Mouse (Mus musculus) heart, embryonic 14.5 days (tissue): ENCODE results near the gene Gpm6a. TPM values are rescaled to one million over a fixed set of nuclear protein-coding genes. Genes with fewer than 3 reads are reported as not detected.

Experiments
- ATAC-seq: fragments of 200-750 bp; cut with Nextera tagmentation; 2 replicates; pipeline ENCODE4 v1.8.0; 2017; ENCODE audit warnings: low read depth, moderate TSS enrichment; ENCODE audit not compliant: insufficient number of reproducible peaks, insufficient read depth, low FRiP score
- H3K27ac ChIP-seq, 2 experiments: fragments of 200-500 bp in 1 of 2; fragments of 300-500 bp in 1 of 2; sonication (generic) in 1 of 2; replicated peaks in 1 of 2; 2 replicates each; pipeline ENCODE4 v1.5.1; 2012 to 2014; ENCODE audit warnings: low read depth in 2 of 2, low read length in 2 of 2, control low read depth in 1 of 2, mild to moderate bottlenecking in 1 of 2, mixed read lengths in 1 of 2; ENCODE audit not compliant: control insufficient read depth in 1 of 2, insufficient read depth in 1 of 2
- H3K27me3 ChIP-seq: fragments of 300-500 bp; sonication (generic); 2 replicates; pipeline ENCODE4 v1.6.1; 2014; ENCODE audit warnings: mild to moderate bottlenecking, low read length, control low read depth; ENCODE audit not compliant: control insufficient read depth, insufficient read depth
- H3K36me3 ChIP-seq: fragments of 300-500 bp; sonication (generic); 2 replicates; pipeline ENCODE4 v1.6.1; 2014; ENCODE audit warnings: mild to moderate bottlenecking, control low read depth, low read length, mixed read lengths; ENCODE audit not compliant: control insufficient read depth, insufficient read depth
- H3K4me1 ChIP-seq, 2 experiments: fragments of 200-500 bp in 1 of 2; fragments of 300-500 bp in 1 of 2; sonication (generic) in 1 of 2; 2 replicates each; pipeline ENCODE4 v1.6.1; 2012 to 2014; ENCODE audit warnings: low read length in 2 of 2, control low read depth in 1 of 2, mixed read lengths in 1 of 2; ENCODE audit not compliant: control insufficient read depth in 2 of 2, insufficient read depth in 2 of 2
- H3K4me2 ChIP-seq: fragments of 300-500 bp; sonication (generic); 2 replicates; pipeline ENCODE4 v1.6.1; 2014; ENCODE audit warnings: mild to moderate bottlenecking, low read length
- H3K4me3 ChIP-seq, 2 experiments: fragments of 200-500 bp in 1 of 2; fragments of 300-500 bp in 1 of 2; sonication (generic) in 1 of 2; 2 replicates each; pipeline ENCODE4 v1.5.1; 2012 to 2014; ENCODE audit warnings: low read length in 2 of 2, mild to moderate bottlenecking in 2 of 2, control low read depth in 1 of 2, low read depth in 1 of 2, moderate library complexity in 1 of 2; ENCODE audit not compliant: control insufficient read depth in 1 of 2, insufficient read depth in 1 of 2
- H3K9ac ChIP-seq: fragments of 300-500 bp; sonication (generic); 2 replicates; pipeline ENCODE4 v1.6.1; 2014; ENCODE audit warnings: mild to moderate bottlenecking, low read length
- H3K9me3 ChIP-seq: fragments of 300-500 bp; sonication (generic); 2 replicates; pipeline ENCODE4 v1.6.1; 2016; ENCODE audit warnings: low read length, control low read depth; ENCODE audit not compliant: control insufficient read depth
- WGBS: fragments of 180-500 bp; shearing (Covaris S2); extraction: QIAGEN DNeasy Blood & Tissue Kit; methylation state at CpG from one replicate; pipeline ENCODE4 v1.1.7; 2014; 5-methylcytosine and 5-hydroxymethylcytosine counted together
- polyA plus RNA-seq: library from polyadenylated mRNA; unstranded; fragments of >200 nt; fragmentation: Nextera tagmentation; extraction: Ambion mirVana; gene quantifications from 2 replicates; pipeline ENCODE4 v1.2.1, GENCODE M21; 2014

Gpm6a gene
- polyA plus RNA-seq, 1 experiment from 2014 or later: 24.8 TPM

DNA sequence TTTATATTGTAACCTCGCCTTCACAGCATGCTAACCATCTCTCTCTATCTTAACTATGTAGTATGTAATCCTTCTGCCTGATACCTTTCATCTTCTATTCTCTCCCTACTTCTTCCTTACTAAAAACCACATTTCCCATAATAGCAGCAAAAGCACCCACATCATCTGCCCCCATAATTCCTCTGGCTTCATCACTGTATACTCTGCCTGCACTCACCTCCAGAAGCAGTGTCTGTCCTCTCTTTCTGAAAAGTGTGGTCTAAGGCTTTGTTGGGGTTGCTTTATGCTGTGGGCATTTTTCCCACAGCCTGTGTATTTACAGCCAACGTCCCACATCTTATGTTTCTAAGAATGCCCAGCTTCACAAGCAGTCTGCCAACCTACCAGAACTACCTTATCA lies 57.6 kb downstream of the Gpm6a start:
- H3K4me2 ChIP-seq: no peak overlapping the region
- 54% methylated on average over 2 of the region's 2 CpGs for WGBS

DNA sequence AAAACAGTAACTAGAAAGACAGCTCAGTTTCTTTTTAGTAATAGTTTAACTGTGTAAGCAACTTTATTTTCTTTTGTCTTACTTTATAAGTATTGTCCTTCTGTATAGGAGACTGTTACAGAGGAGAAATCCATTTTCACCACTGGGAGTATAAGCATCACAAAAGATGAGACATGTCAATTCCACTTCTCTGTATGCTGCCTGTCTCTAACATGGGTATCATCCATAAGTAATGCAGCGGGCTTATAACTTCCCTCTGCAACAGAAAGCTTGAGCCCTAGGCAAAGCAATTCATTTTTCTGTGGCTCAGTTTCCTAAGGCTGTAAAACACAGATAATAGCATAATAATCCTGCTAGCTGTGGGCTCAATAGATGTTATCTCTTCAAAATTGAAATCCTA lies 62.4 kb downstream of the Gpm6a start:
- Histone ChIP-seq H3K27ac (no peak overlapping the region), H3K4me3 (no peak overlapping the region), H3K4me1 (no peaks in the 10 kb centered on the region), H3K9ac (no peak overlapping the region), H3K27me3 (no peaks in the 10 kb centered on the region), H3K36me3 (no peaks in the 10 kb centered on the region), H3K4me2 (no peak overlapping the region), H3K9me3 (no peaks in the 10 kb centered on the region)
- 59% methylated on average over 1 of the region's 1 CpGs for WGBS
- no peak for ATAC-seq

More for the DNA sequence above, 57.6 kb downstream of the Gpm6a start:
- H3K27me3 ChIP-seq: no peaks in the 10 kb centered on the region
- H3K9me3 ChIP-seq: no peaks in the 10 kb centered on the region
- H3K27ac ChIP-seq: no peak overlapping the region
- H3K4me1 ChIP-seq: no peaks in the 10 kb centered on the region
- no peak for ATAC-seq
- H3K9ac ChIP-seq: no peak overlapping the region
- no peaks in the 10 kb centered on the region for H3K36me3 ChIP-seq
- H3K4me3 ChIP-seq: no peak overlapping the region

DNA sequence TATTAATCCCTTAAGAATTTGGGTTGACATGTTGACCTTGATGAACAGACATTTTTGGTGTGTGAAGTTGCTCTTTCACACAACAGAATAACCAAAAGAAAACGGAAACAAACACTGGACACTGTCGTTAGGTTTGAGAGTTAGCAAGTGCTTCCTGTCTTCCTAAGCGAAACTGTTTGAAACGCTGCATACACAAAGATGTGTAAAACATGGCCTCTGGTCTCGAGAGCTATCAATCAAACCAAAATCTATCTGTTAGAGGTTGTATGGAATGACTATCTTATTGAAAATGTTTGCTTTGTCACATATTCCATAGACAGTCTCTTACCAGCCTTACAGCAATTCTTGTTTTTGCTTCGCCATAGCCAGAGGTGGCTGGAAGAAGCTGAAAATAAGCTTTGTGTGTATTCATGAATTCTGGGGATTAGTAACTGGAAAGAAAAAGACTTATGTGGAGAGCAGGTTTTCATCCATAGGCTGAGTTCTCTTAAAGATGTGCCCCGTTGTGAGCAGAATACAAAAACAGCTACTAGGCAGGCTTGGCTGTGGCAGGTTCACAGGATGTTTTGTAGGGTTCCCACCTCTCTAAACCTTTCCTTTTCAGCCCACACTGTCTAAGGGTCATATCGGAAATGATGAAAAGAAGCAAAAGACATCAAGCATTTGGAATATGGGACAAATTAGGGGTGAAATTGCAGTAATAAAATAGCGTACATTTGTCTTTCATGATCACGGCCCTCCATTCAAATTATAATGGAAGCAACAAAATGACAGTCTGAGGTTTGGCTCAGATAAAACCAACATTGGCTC lies 71.4 kb downstream of the Gpm6a start:
- Histone ChIP-seq H3K4me3 (no peak overlapping the region), H3K27me3 (no peaks in the 10 kb centered on the region), H3K9me3 (no peaks in the 10 kb centered on the region), H3K36me3 (no peaks in the 10 kb centered on the region), H3K9ac (no peak overlapping the region), H3K4me1 (no peaks in the 10 kb centered on the region), H3K4me2 (no peak overlapping the region), H3K27ac (no peak overlapping the region)
- no peak for ATAC-seq
- 67% methylated on average over 10 of the region's 10 CpGs for WGBS

DNA sequence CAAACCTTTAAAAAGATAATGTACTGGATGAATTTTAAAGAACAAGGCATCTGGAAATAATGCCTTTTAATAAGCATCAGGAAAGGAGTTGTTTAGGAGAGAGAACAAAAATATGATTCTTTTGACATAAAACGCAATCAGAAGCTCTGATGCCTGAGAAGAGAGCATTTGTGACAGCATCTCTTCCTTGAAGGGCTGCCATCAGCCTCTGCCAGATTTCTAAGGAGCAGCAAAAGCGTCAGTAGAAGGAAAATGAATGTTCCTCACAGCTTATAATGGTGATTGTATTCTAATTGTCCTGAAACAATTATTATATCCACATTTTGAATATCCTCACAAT lies 72.0 kb downstream of the Gpm6a start:
- 70% methylated on average over 2 of the region's 2 CpGs for WGBS
- Histone ChIP-seq H3K9me3 (no peaks in the 10 kb centered on the region), H3K27me3 (no peaks in the 10 kb centered on the region), H3K27ac (no peak overlapping the region), H3K36me3 (no peaks in the 10 kb centered on the region), H3K4me3 (no peak overlapping the region), H3K9ac (no peak overlapping the region), H3K4me2 (no peak overlapping the region), H3K4me1 (no peaks in the 10 kb centered on the region)
- ATAC-seq: no peak

DNA sequence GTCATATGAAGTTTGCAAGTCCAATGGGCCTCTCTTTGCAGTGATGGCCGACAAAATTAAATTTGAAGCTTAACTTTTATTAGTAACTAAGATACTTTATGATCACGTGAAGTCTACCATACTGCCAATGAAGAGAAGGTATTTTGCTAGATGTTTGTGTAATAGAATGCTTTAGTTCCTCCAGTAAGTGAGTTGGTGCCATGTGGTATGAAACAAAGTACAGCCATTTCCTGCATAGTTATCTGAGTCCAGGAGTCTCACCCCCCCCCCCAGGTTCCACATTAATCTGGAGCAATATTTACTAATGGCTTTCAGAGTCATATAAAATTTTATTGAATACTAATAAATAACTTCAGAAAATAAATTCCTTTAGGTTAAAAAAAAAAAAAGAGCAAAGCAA lies 73.7 kb downstream of the Gpm6a start:
- ATAC-seq: no peak
- 81% methylated on average over 2 of the region's 2 CpGs for WGBS

DNA sequence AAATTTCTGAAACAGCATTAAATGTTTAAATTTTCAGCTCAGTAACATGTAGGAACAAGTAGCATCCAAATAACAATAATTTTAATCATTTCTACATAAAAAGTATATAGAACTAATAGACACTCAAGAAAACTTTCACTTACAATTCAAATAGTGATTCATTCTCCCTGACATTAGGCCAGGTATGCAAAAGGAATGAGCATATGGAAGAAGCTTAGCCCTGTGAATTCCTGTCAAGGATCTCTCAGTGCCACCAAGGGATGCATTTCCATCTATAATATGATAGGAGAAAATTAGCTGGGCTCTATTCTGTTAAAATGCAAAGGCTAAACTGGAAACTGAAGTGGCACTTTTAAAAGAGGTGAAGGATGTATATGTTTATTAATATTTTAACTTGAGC lies 76.5 kb downstream of the Gpm6a start:
- no peak overlapping the region for H3K4me2 ChIP-seq
- ATAC-seq: no peak
- H3K9me3 ChIP-seq: no peaks in the 10 kb centered on the region
- H3K9ac ChIP-seq: no peak overlapping the region
- no peak overlapping the region for H3K27ac ChIP-seq
- H3K4me1 ChIP-seq: no peaks in the 10 kb centered on the region
- H3K27me3 ChIP-seq: no peaks in the 10 kb centered on the region
- H3K36me3 ChIP-seq: no peaks in the 10 kb centered on the region
- no peak overlapping the region for H3K4me3 ChIP-seq

More for the DNA sequence above, 73.7 kb downstream of the Gpm6a start:
- Histone ChIP-seq H3K36me3 (no peaks in the 10 kb centered on the region), H3K27ac (no peak overlapping the region), H3K4me2 (no peak overlapping the region), H3K9me3 (no peaks in the 10 kb centered on the region), H3K27me3 (no peaks in the 10 kb centered on the region), H3K9ac (no peak overlapping the region), H3K4me1 (no peaks in the 10 kb centered on the region), H3K4me3 (no peak overlapping the region)

DNA sequence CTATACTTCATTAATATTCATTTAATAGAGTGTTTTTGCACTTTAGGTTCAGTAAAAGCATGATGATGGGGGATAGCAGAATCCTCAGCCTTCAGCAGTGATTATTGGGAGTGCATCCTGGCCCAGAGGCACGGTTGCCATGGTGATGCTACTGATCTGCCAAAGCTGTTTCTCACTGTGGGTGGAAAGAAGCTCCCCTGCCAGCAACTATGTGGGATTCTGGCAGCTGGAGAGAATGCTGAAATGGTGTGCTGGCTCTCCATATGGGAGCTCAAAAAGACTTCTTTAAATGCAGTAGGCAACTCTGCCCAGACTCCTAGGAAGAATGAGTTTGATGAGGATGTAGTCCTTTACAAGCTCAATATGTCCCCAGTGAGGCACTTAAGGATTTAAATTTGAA lies 79.7 kb downstream of the Gpm6a start:
- Histone ChIP-seq H3K36me3 (no peaks in the 10 kb centered on the region), H3K4me3 (no peak overlapping the region), H3K27ac (no peak overlapping the region), H3K4me2 (no peak overlapping the region), H3K9ac (no peak overlapping the region), H3K4me1 (no peaks in the 10 kb centered on the region), H3K9me3 (no peaks in the 10 kb centered on the region), H3K27me3 (no peaks in the 10 kb centered on the region)
- 9% methylated on average over 1 of the region's 1 CpGs for WGBS
- ATAC-seq: no peak

DNA sequence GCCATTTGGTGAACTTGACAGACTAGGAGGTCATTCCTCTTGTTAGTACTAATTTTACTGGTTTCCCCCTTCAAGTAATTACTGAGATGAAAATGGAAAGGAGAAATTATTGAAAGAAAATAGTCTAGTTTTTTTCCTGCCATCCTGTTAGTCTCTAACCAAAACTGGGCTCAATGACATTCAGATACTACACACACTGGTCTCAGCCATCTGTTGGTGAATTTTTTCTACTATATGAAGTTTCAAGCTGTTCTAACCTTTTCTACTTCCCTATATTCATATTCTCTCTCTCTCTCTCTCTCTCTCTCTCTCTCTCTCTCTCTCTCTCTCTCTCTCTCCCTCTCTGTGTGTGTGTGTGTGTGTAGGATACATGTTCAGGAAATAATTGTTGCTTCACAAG lies 80.8 kb downstream of the Gpm6a start:
- Histone ChIP-seq H3K9ac (no peak overlapping the region), H3K4me2 (no peak overlapping the region), H3K4me1 (no peaks in the 10 kb centered on the region), H3K27ac (no peak overlapping the region), H3K9me3 (no peaks in the 10 kb centered on the region), H3K27me3 (no peaks in the 10 kb centered on the region), H3K36me3 (no peaks in the 10 kb centered on the region), H3K4me3 (no peak overlapping the region)
- ATAC-seq: no peak
